Mouse (Mus musculus): ENCODE measurements around the gene Atg14. TPM values are rescaled to one million over a fixed set of nuclear protein-coding genes. Genes with fewer than 3 reads are reported as not detected.

The Atg14 gene
- total and polyA plus RNA-seq, 3 experiments = 3.2 to 9.4 (median 3.6) TPM

GRCm38 (mm10) chr14:47553380-47553779 is 17.1 kb downstream of the Atg14 start:
- in situ Hi-C loops (cut with MboI; ENCODE audit: low pct_ligation_motif_present, low pct_unique_long_range_greater_than_20kb, low sequenced_read_pairs) = no loop called here
- dilution Hi-C loops (cut with MboI; ENCODE audit: extremely low pct_ligation_motif_present, extremely low pct_unique_long_range_greater_than_20kb, low sequenced_read_pairs) = no loop called here
- H3K27ac ChIP-seq (ENCODE audit: insufficient read depth, low read depth) = no peak overlapping the region
- no peak overlapping the region for H3K4me3 ChIP-seq (replicated peaks in 1 of 3; ENCODE audit: low read depth in 2 of 3, low read length in 2 of 3, poor library complexity in 1 of 3)
- no peaks in the 10 kb centered on the region for H3K9me3 ChIP-seq (replicated peaks; ENCODE audit: low read length)
- H3K79me2 ChIP-seq (replicated peaks; ENCODE audit: control insufficient read depth, extremely low read depth, insufficient read depth, poor library complexity, severe bottlenecking) = no peaks in the 10 kb centered on the region
- DNase-seq (ENCODE audit: extremely low read depth) = no peak
- H3K4me1 ChIP-seq (ENCODE audit: control insufficient read depth in 1 of 2, insufficient read depth in 2 of 2) = no peaks in the 10 kb centered on the region
- no peak overlapping the region for H3K4me2 ChIP-seq (ENCODE audit: insufficient read depth, low read depth, poor library complexity, severe bottlenecking)
- TF ChIP-seq MYC (IDR thresholded peaks at IDR 0.05; ENCODE audit: low read depth, low read length) (no peak), CTCF (conservative IDR thresholded peaks at IDR 0.05 in 1 of 2, IDR thresholded peaks at IDR 0.05 in 1 of 2; ENCODE audit: low read depth in 2 of 2, low read length in 2 of 2) (peak in 1 of 2 experiments; percentile 17; a peak in 1 of 4 replicates), RAD21 (IDR thresholded peaks at IDR 0.05; ENCODE audit: low read depth, low read length) (no peak)
- H3K36me3 ChIP-seq (replicated peaks in 1 of 2; ENCODE audit: control insufficient read depth in 1 of 2, insufficient read depth in 1 of 2, low read length in 1 of 2) = peaks cover 41 to 80% of the 10 kb centered on the region in 2 experiments
- no peaks in the 10 kb centered on the region for H3K27me3 ChIP-seq (replicated peaks)
- H3K9ac ChIP-seq (ENCODE audit: insufficient read depth, low read depth) = no peak overlapping the region

GRCm38 (mm10) chr14:47551668-47552067 is 18.8 kb downstream of the Atg14 start:
- in situ Hi-C loops (cut with MboI; ENCODE audit: low pct_ligation_motif_present, low pct_unique_long_range_greater_than_20kb, low sequenced_read_pairs) = no loop called here
- Histone ChIP-seq H3K79me2 (replicated peaks; ENCODE audit: control insufficient read depth, extremely low read depth, insufficient read depth, poor library complexity, severe bottlenecking) (no peaks in the 10 kb centered on the region), H3K4me1 (ENCODE audit: control insufficient read depth in 1 of 2, insufficient read depth in 2 of 2) (no peaks in the 10 kb centered on the region), H3K27ac (ENCODE audit: insufficient read depth, low read depth) (no peak overlapping the region), H3K4me2 (ENCODE audit: insufficient read depth, low read depth, poor library complexity, severe bottlenecking) (no peak overlapping the region), H3K4me3 (replicated peaks in 1 of 3; ENCODE audit: low read depth in 2 of 3, low read length in 2 of 3, poor library complexity in 1 of 3) (no peak overlapping the region), H3K36me3 (replicated peaks in 1 of 2; ENCODE audit: control insufficient read depth in 1 of 2, insufficient read depth in 1 of 2, low read length in 1 of 2) (peaks cover 53 to 83% of the 10 kb centered on the region in 2 experiments), H3K9ac (ENCODE audit: insufficient read depth, low read depth) (no peak overlapping the region), H3K9me3 (replicated peaks; ENCODE audit: low read length) (no peaks in the 10 kb centered on the region), H3K27me3 (replicated peaks) (no peaks in the 10 kb centered on the region)
- no peak for DNase-seq (ENCODE audit: extremely low read depth)
- TF ChIP-seq CTCF (conservative IDR thresholded peaks at IDR 0.05 in 1 of 2, IDR thresholded peaks at IDR 0.05 in 1 of 2; ENCODE audit: low read depth in 2 of 2, low read length in 2 of 2) = no peak
- TF ChIP-seq JUND (conservative IDR thresholded peaks at IDR 0.05; ENCODE audit: low read depth, low read length) = no peak
- TF ChIP-seq CHD1 (IDR thresholded peaks at IDR 0.05; ENCODE audit: low read depth, low read length) = no peak
- TF ChIP-seq TBP (conservative IDR thresholded peaks at IDR 0.05; ENCODE audit: low read depth, low read length) = no peak
- no peak for TF ChIP-seq UBTF (IDR thresholded peaks at IDR 0.05; ENCODE audit: low read depth, low read length)
- no peak for TF ChIP-seq ZKSCAN1 (IDR thresholded peaks at IDR 0.05; ENCODE audit: borderline replicate concordance, low read depth, low read length)
- TF ChIP-seq ZC3H11A (IDR thresholded peaks at IDR 0.05; ENCODE audit: low read depth, low read length) = no peak
- no peak for TF ChIP-seq POLR2A (IDR thresholded peaks at IDR 0.05; ENCODE audit: low read depth, low read length)
- TF ChIP-seq ZMIZ1 (IDR thresholded peaks at IDR 0.05; ENCODE audit: low read depth, low read length) = no peak
- TF ChIP-seq ETS1 (conservative IDR thresholded peaks at IDR 0.05; ENCODE audit: low read depth, low read length) = no peak
- no peak for TF ChIP-seq POLR2AphosphoS2 (IDR thresholded peaks at IDR 0.05; ENCODE audit: low read depth, low read length)
- TF ChIP-seq TCF12 (IDR thresholded peaks at IDR 0.05; ENCODE audit: low read depth, low read length) = no peak
- no peak for TF ChIP-seq RCOR1 (conservative IDR thresholded peaks at IDR 0.05; ENCODE audit: low read depth, low read length)
- TF ChIP-seq ELF1 (IDR thresholded peaks at IDR 0.05; ENCODE audit: low read depth, low read length) = no peak
- TF ChIP-seq USF1 (IDR thresholded peaks at IDR 0.05; ENCODE audit: low read depth, low read length) = no peak
- no peak for TF ChIP-seq E2F4 (IDR thresholded peaks at IDR 0.05; ENCODE audit: insufficient replicate concordance, low read depth, low read length)
- no peak for TF ChIP-seq MXI1 (IDR thresholded peaks at IDR 0.05; ENCODE audit: low read depth, low read length)
- no peak for TF ChIP-seq NELFE (IDR thresholded peaks at IDR 0.05; ENCODE audit: low read depth, low read length)
- no peak for TF ChIP-seq EP300 (IDR thresholded peaks at IDR 0.05; ENCODE audit: low read length)
- dilution Hi-C loops (cut with MboI; ENCODE audit: extremely low pct_ligation_motif_present, extremely low pct_unique_long_range_greater_than_20kb, low sequenced_read_pairs) = no loop called here
